Mouse (Mus musculus): ENCODE measurements around the gene Snrpc.

The Snrpc gene

DNA sequence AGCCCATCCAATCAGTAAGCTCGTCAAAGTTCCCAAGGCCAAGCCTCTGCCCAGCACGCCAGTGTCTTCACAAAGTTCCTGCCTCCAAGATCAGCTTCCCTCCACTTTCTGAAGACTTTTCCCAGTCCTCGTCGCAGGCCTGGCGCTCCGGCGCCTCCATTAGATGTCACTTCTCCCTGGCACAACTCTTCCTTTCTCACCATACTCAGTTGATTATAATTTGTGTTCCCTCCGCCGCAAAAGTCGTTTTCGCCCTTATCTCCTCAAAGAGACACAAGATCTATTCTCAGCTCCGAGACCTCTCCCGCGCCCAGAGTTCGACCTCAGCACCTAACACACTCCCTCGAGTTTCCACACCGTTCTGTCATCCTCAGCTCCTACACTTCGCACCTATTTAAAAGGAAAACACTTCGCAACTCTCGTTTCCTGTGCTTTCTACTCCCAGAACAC is 18.4 kb upstream of the Snrpc start:
- DNase-seq (ENCODE audit: low spot score in 2 of 2), result peak; percentile 56 to 61

- DNase-seq (ENCODE audit: low spot score in 2 of 2), result peak; percentile 71 to 79
Measured at GRCm38 (mm10) chr17:27819971-27820567, 17.9 kb upstream of the Snrpc start.

DNA sequence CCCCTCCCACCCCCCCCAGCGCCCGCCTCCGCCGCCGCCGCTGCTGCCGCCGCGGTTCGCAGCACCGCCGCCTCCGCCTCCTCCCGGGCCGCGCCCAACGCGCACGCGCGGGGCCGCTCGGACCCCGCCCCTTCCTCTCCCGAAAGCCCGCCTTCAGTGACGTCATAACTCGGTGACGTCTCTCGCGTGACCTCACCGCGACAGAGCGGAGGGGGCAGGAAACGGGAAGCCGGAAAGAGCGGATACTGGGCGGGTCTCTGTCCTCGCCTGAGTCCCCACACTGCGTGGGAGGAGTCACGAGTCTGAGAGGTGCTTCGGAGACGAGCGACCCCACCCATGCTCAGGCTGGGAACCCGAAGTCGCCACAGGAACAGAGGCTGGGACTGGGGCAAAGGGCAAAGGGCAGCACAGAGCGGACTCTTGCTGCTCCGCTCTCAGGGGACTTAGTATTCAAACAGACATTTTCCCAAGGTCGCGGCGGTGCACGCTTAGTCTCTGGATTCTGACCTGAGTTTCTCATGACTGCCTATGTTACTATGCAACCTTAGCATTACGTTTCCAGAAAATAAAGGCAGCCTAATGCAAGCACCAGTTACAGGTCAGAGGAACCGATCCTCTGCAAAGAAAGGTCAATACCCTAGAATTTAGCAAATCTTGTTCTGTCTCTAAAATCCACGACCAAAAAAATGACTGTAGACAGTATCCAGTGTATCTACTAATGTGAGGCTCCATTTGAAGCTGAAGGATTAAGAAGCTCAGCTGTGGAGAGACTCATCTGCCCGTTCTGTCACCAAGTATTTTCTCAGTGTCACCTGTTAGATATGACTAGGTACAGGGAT is 17.2 kb upstream of the Snrpc start, which contains the start of gene D17Wsu92e:
Gene D17Wsu92e (minus strand): TSS at position 81 of the 839 bp plus-strand sequence.
- DNase-seq (ENCODE audit: low spot score in 2 of 2), result peak; percentile 99

GRCm38 (mm10) chr17:27821407-27822338 is 16.3 kb upstream of the Snrpc start:
- peak; percentile 71 to 82 for DNase-seq (ENCODE audit: low spot score in 2 of 2)

DNA sequence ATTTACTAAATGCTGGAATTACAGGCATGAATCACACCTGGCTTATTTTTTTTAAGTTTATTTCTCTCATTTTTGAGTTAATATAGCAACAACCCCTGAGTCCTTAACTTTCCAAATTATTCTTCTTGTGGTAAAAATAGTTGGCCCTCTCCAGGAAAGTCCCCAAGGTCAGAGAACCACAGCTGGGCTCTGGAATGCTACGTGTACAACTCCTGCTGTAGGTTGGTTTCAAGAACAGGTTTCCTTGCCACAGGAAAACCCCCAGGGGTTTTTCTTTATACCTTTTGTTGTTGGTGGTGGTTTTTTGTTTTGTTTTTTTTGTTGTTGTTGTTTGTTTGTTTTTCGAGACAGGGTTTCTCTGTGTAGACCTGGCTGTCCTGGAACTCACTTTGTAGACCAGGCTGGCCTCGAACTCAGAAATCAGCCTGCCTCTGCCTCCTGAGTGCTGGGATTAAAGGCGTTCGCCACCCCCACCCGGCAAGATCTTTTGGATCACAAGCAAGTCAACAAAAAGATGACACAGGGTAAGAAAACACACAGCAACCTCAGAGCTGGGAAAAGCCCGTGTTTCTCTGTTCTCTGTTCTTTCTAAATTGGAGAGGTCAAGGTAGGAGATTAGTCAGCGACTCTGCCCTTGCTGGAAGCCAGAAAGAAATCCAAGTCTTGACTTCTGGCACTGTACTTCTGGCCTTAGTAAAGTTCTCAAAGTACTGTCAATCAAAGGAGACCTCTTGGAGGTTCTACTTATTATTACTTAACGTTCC is 14.6 kb upstream of the Snrpc start:
- DNase-seq (ENCODE audit: low spot score in 2 of 2), result no peak

GRCm38 (mm10) chr17:27824941-27825340 is 13.0 kb upstream of the Snrpc start:
- peak in 1 of 2 experiments; percentile 43 for DNase-seq (ENCODE audit: low spot score in 2 of 2)

- peak in 1 of 2 experiments; percentile 19 for DNase-seq (ENCODE audit: low spot score in 2 of 2)
Measured at GRCm38 (mm10) chr17:27825539-27825938, 12.4 kb upstream of the Snrpc start.

DNA sequence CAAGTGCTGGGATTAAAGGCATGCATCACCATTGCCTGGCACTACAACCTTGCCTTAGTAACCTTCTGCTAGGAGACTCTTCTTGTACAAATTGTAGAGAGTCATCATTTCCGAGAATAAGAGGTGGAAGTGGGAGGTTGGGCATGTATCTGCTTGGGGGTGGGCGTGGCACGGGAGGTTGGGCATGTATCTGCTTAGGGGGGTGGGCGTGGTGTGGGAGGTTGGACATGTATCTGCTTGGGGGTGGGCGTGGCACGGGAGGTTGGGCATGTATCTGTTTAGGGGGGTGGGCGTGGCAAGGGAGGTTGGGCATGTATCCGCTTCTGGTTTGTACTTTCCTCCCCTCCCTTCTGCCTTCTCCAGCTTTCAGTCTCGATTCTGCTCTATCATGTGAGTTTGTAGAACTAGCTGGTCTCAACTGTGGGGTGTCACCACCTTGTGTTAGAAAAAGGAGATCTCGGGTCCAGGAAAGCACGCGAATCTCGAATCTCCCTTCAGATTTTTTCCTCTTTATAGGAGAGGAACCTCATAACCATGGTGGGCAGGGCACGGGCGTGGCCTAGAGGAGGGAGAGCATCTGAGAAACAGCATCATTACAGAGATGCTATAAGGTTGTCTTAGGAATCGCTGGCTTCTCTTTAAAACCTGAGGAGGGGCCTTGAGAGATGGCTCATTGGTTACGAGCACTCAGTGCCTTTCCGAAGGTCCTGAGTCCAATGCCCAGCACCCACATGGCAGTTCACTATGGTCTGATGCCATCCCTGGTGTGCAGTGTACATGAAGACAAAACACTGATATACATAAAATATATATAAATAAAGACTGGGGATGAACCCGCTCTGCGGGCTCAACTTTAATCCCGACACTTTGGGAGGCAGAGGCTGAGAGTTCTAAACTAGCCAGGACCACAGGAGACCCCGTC is 11.7 kb upstream of the Snrpc start:
- peak; percentile 67 to 92 for DNase-seq (ENCODE audit: low spot score in 2 of 2)

DNA sequence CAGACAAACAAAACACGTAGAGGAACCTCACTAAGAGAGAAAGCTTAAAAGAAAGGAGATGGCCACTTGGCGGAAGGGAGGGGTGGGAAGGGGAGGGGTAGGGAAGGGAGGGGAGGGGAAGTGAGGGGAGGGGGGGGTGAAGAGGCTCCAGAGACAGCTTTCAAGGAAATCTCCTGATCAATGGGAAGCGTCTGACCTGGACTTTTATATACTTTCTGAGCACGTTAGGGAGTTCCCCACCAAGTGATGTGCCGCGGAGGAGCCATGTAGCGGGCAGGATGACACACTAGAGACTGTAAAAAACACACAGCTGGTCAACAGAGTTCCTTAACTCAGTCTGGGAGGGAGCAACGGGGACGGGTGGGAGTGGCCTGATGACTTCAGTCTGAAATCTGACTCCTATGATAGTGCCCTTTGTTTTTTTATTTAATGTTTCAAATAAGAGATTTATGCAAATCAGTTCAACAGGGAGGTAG is 11.0 kb upstream of the Snrpc start:
- DNase-seq (ENCODE audit: low spot score in 2 of 2), result peak; percentile 29 to 58

GRCm38 (mm10) chr17:27827511-27827910 is 10.4 kb upstream of the Snrpc start:
- DNase-seq (ENCODE audit: low spot score in 2 of 2), result no peak

- DNase-seq (ENCODE audit: low spot score in 2 of 2), result peak; percentile 25 to 66
Measured at GRCm38 (mm10) chr17:27830411-27830810, 7.5 kb upstream of the Snrpc start.

DNA sequence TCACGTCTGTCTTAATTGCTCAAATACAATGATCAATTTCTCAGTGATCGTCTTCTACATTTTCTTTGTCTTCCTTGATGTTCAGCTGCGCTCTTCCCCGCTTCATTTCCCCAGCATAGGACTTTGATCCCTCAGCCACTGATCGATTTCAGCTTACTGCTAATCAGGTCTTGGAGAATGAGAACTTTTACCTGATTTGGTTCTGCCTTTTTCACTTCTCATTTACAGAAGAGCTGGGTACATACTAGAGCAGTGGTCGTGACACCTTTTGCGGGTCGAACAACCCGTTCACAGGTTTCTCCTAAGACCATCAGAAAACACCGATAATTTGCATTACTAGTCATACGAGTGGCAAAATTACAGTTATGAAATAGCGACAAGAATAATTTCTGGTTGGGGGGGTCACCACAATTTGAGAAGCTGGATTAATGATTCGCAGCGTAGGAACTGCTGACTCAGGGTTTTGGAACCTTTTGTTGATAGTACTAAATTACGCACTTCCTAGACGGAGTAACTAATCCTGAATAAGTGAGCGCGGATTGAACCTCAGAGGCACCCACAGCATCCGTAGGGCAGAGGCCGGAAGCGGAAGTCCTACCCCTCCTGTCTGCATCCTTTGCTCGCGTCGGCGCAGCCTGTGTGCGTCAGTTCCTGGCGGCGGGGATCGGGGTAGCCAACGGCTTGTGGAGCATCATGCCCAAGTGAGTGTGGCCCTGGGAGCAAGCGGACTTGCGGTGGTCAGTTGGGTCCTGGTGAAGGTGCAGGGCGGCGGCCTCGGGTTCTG is 1.7 kb downstream of the Snrpc start:
- peak; percentile 81 to 93 for DNase-seq (ENCODE audit: low spot score in 2 of 2)

DNA sequence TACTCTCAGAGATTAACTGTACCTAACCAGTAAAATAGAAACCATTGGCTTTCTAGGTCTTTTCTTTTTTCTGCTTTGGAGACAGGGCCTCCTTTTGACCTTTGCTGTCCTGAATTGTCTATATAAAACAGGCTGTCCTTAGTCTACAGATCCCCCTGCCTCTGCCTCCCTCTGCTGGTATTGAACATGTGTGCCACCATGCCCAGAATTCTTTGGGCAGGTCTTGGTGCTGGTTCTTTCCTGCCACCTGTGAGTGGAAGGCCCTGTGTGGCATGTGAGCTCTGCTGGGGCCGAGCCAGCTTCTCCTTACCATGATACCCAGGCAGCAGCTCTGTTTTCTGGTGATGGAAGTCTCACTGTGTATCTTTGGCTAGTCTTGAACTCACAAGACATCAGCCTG is 10.4 kb downstream of the Snrpc start:
- no peak for DNase-seq (ENCODE audit: low spot score in 2 of 2)

GRCm38 (mm10) chr17:27851076-27851475 is 13.1 kb downstream of the Snrpc start:
- no peak for DNase-seq (ENCODE audit: low spot score in 2 of 2)

- peak; percentile 79 to 92 for DNase-seq (ENCODE audit: low spot score in 2 of 2)
Measured at GRCm38 (mm10) chr17:27856265-27856797, 18.4 kb downstream of the Snrpc start, which contains the start of gene Uhrf1bp1. Uhrf1bp1 (plus strand) TSS chr17:27856441.

DNA sequence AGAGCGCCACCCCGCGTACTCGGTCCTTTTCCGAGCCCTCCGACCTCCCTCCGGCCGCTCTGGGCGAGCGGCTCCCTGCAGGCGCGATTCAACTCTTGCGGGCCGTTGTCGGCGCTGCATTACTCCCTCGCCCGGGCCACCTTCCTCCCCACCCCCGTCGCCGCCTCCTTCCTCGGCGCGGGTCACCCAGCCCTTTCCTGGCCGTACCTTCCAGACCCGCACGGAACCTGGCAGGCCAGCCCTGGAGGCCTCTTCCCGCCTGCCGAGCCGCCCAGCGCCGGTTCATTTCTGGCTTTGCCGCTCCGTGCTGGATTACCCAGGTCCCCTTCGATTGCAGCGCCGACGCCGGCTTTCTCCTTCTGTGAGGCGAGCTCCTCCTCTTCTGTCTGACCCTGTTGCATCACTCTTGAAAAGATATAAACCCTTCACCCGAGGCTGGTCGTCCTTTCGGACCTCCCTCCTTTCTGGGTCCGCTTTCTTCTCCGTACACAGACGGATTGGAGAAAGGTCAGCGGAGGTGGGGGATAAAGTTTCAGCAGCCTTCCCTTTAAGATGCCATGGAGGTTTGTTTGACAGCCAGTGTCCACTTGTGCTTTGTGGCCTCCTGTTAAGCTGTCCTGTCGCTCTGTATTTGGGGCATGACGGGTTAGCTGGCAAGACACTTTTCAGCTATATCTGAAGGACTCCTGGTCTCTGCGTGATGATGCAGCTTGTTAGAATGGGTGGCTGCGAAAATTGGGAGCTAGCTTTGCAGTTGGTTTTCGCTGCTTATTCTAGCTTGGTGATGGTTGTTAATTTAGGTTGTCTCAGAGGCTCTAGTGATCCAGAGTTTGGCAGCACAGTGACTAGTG is 19.1 kb downstream of the Snrpc start:
- DNase-seq (ENCODE audit: low spot score in 2 of 2), result peak; percentile 70 to 72

GRCm38 (mm10) chr17:27857649-27858475 is 19.9 kb downstream of the Snrpc start:
- peak; percentile 42 to 48 for DNase-seq (ENCODE audit: low spot score in 2 of 2)
